Mouse (Mus musculus) hindbrain, postnatal 0 days (tissue): ENCODE results near the gene Cenpp. TPM values are rescaled to one million over a fixed set of nuclear protein-coding genes. Genes with fewer than 3 reads are reported as not detected.

Source experiments
- ATAC-seq: fragments of 200-750 bp; cut with Nextera tagmentation; 2 replicates; pipeline ENCODE4 v1.8.0; 2017; ENCODE audit warnings: mild to moderate bottlenecking, moderate TSS enrichment, moderate library complexity
- DNase-seq: peaks from one replicate; pipeline ENCODE4 v3.0.0-alpha.2; 2015; ENCODE audit warnings: low spot score
- H3K27ac ChIP-seq: fragments of 300-500 bp; sonication (generic); 2 replicates; pipeline ENCODE4 v1.5.1; 2014; ENCODE audit warnings: mild to moderate bottlenecking
- H3K27me3 ChIP-seq: fragments of 300-500 bp; sonication (generic); 2 replicates; pipeline ENCODE4 v1.6.1; 2014; ENCODE audit warnings: low read length, mixed read lengths; ENCODE audit not compliant: insufficient read depth
- H3K36me3 ChIP-seq: fragments of 300-500 bp; sonication (generic); 2 replicates; pipeline ENCODE4 v1.6.1; 2014; ENCODE audit warnings: low read length, mixed read lengths; ENCODE audit not compliant: insufficient read depth
- H3K4me1 ChIP-seq: fragments of 300-500 bp; sonication (generic); 2 replicates; pipeline ENCODE4 v1.6.1; 2014; ENCODE audit warnings: antibody characterized with exemption, low read length, mixed read lengths; ENCODE audit not compliant: insufficient read depth
- H3K4me2 ChIP-seq: fragments of 300-500 bp; sonication (generic); 2 replicates; pipeline ENCODE4 v1.6.1; 2014; ENCODE audit warnings: low read depth, mild to moderate bottlenecking, low read length, moderate library complexity, mixed read lengths
- H3K4me3 ChIP-seq: fragments of 300-500 bp; sonication (generic); 2 replicates; pipeline ENCODE4 v1.5.1; 2014; ENCODE audit warnings: low read length
- H3K9ac ChIP-seq: fragments of 300-500 bp; sonication (generic); replicated peaks from 2 replicates; pipeline ENCODE4 v1.6.1; 2014; ENCODE audit warnings: mild to moderate bottlenecking, low read length, moderate library complexity, mixed read lengths
- H3K9me3 ChIP-seq: fragments of 300-500 bp; sonication (generic); 2 replicates; pipeline ENCODE4 v1.6.1; 2016; ENCODE audit warnings: low read length, mixed read lengths
- CTCF ChIP-seq: IDR thresholded peaks from 2 replicates; pipeline ENCODE4 v1.5.1; 2016; ENCODE audit warnings: antibody characterized with exemption, control low read depth, low read depth
- WGBS: fragments of 180-500 bp; shearing (Covaris S2); extraction: QIAGEN DNeasy Blood & Tissue Kit; methylation state at CpG from one replicate; pipeline ENCODE4 v1.1.7; 2014; 5-methylcytosine and 5-hydroxymethylcytosine counted together
- polyA plus RNA-seq: library from polyadenylated mRNA; unstranded; fragments of >200 nt; fragmentation: Nextera tagmentation; extraction: Ambion mirVana; gene quantifications from 2 replicates; pipeline ENCODE4 v1.2.1, GENCODE M21; 2015
- total RNA-seq: library from RNA; depleted of rRNA; stranded (reverse); fragments of >200 nt; gene quantifications from 2 replicates; pipeline ENCODE4 v1.2.3, GENCODE M21; 2014

The Cenpp gene
- total and polyA plus RNA-seq, 2 experiments from 2014 or later = 5.5 to 9.7 TPM

DNA sequence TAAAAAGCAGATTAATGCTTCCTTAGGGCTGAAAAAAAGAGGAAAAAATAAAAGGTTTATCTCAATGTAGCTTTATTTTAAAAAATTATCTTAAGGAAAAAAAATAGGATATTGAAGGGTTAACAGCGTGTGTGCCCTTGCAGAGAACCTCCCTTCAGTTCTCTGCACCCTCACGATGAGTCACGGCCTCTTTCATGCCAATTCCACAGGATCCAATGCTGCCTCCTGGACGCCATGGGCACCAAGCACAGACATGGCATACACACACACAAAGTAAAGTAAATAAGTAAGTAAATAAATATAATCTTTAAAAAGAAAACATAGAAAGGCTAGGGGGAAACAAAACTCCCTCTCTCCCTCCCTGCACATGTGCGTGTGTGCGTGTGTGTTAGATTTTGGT, 9.9 kb downstream of the Cenpp start:
- no peak for ATAC-seq
- H3K9me3 ChIP-seq = no peaks in the 10 kb centered on the region
- no peaks in the 10 kb centered on the region for H3K4me1 ChIP-seq
- H3K4me2 ChIP-seq = no peak overlapping the region
- no peak overlapping the region for H3K9ac ChIP-seq
- 70% methylated on average over 6 of the region's 6 CpGs for WGBS
- TF ChIP-seq CTCF = no peak
- no peaks in the 10 kb centered on the region for H3K27me3 ChIP-seq
- DNase-seq = no peak
- no peak overlapping the region for H3K4me3 ChIP-seq
- H3K36me3 ChIP-seq = no peaks in the 10 kb centered on the region
- H3K27ac ChIP-seq = no peak overlapping the region

DNA sequence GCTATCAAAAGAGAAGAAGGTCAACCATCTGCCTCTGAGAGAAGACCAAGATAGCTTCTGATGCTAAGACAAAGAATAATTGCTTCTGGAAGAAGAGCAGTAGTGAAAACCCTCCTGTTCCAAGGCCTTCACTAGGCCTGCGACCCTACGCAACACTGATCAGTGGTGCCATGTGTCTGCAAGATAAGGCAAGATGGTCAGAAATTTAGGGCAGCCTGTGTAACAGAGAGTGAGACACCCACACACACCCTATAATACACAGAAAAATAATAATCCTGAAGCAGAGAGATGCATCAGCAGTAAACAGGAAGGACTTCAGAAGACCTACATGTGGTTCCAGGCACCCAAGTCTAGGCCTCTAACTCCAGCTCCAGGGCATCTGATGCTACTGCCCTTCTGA, 12.6 kb downstream of the Cenpp start:
- 97% methylated on average over 2 of the region's 2 CpGs for WGBS
- Histone ChIP-seq H3K27ac (no peak overlapping the region), H3K4me2 (no peak overlapping the region), H3K27me3 (no peaks in the 10 kb centered on the region), H3K9ac (no peak overlapping the region), H3K4me1 (no peaks in the 10 kb centered on the region), H3K9me3 (no peaks in the 10 kb centered on the region), H3K4me3 (no peak overlapping the region), H3K36me3 (no peaks in the 10 kb centered on the region)
- TF ChIP-seq CTCF = no peak
- no peak for DNase-seq
- ATAC-seq = no peak

DNA sequence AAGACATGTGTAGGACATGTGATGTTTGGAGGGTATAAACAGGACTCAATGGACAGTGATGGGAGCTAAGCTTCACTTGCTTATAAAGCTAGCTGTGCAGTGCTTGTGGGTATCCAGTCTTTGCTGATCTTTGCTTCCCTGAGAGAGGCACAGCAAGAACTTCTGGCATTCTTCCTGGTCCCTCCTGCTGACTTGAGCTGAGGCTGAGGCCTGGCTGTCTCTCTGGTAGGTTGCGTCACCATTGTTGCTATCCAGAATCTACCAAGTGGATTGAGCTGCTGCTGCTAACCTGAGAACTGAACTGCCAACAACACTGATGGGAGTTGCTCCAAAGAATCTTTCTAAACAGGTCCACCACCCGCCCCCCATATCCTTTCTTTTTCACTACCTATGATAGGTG, 23.5 kb downstream of the Cenpp start:
- H3K27me3 ChIP-seq = no peaks in the 10 kb centered on the region
- no peak overlapping the region for H3K4me3 ChIP-seq
- 83% methylated on average over 2 of the region's 2 CpGs for WGBS
- ATAC-seq (no peak), DNase-seq (no peak)
- no peak for TF ChIP-seq CTCF
- no peaks in the 10 kb centered on the region for H3K36me3 ChIP-seq
- no peak overlapping the region for H3K4me2 ChIP-seq
- H3K9ac ChIP-seq = no peak overlapping the region
- no peaks in the 10 kb centered on the region for H3K4me1 ChIP-seq
- no peaks in the 10 kb centered on the region for H3K9me3 ChIP-seq
- no peak overlapping the region for H3K27ac ChIP-seq

DNA sequence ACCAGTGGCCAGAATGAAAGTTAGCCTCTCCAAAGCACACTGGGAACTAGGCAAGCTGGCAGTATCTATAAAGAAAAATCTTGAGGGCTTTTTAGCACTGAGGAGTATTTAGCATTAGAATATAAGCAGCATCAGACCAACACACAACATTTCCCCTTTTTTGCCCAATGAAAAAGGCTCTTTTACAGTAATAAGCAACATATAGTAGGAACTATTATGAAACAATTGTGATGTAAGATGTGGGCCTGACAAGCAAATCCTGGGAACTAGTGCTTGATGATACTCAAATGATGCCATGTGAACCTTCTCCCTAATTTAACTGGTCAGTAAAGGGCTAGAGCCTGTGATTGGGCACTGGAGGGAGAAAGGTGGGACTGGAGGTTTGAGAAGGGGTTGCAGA, 24.4 kb downstream of the Cenpp start:
- ATAC-seq (no peak), DNase-seq (no peak)
- Histone ChIP-seq H3K4me3 (no peak overlapping the region), H3K9me3 (no peaks in the 10 kb centered on the region), H3K9ac (no peak overlapping the region), H3K4me1 (no peaks in the 10 kb centered on the region), H3K4me2 (no peak overlapping the region), H3K27ac (no peak overlapping the region), H3K36me3 (no peaks in the 10 kb centered on the region), H3K27me3 (no peaks in the 10 kb centered on the region)
- no peak for TF ChIP-seq CTCF

DNA sequence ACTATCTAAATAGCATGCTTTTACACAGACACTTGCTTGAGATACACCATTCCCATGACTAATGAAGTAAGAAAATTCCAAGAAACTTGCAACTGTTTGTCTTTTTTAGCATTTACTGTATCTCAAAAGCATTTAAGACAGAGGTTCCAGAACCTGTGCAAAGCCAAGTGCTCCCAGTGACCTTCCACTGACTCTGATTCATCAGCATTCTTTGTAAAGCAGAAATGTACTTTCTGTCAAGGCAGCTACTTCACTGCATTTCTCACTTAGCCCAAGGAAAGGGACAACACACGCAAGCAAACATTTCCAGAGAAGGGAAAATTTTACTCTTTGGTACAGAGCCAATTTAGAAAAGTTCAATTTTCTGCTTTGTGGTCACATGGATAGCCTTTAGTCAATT, 29.4 kb downstream of the Cenpp start:
- Histone ChIP-seq H3K27me3 (no peaks in the 10 kb centered on the region), H3K27ac (no peak overlapping the region), H3K36me3 (no peaks in the 10 kb centered on the region), H3K9me3 (no peaks in the 10 kb centered on the region), H3K9ac (no peak overlapping the region), H3K4me1 (no peaks in the 10 kb centered on the region), H3K4me3 (no peak overlapping the region), H3K4me2 (no peak overlapping the region)
- WGBS = 80% methylated on average over 1 of the region's 1 CpGs
- no peak for DNase-seq
- ATAC-seq = no peak
- TF ChIP-seq CTCF = no peak

DNA sequence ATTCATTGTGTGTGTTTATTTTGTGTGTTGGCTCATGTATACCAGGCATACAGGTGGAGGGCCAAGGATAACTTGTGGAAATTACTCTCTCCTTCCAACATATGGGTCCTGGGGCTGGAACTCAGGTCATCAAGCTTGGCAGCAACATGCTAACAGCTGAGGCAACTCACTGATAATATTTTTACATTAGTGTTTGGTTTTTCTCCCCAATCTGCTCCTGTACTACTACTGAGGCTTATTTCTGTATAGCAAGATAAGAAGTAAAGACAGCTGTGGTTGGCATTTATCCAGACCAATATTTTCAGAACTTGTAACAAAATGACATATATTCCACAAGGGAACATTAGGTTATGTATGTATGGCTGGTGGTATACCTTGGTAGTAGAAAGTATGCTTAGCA, 34.2 kb downstream of the Cenpp start:
- Histone ChIP-seq H3K27me3 (no peaks in the 10 kb centered on the region), H3K36me3 (no peaks in the 10 kb centered on the region), H3K9me3 (no peaks in the 10 kb centered on the region), H3K4me3 (no peak overlapping the region), H3K9ac (no peak overlapping the region), H3K4me1 (no peaks in the 10 kb centered on the region), H3K27ac (no peak overlapping the region), H3K4me2 (no peak overlapping the region)
- DNase-seq (no peak), ATAC-seq (no peak)
- TF ChIP-seq CTCF = no peak

DNA sequence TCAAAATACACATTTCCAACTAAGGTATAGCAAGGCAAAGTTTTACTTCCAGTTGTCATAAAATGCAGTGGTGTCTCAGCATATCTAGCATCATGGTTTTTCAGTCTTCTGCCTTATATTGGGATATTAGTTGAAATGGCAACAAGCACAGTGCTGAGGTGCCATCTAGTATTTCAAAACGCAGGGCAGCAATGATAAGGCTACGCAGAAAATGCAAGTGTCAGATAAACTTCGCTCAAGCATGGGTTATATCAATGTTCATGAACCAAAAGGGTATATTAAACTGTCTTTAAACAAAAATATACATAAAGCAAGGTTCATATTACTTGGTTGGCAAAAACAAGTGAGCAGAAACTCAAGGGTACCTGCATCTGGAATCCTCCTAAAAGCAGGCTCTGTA, 35.6 kb downstream of the Cenpp start:
- no peaks in the 10 kb centered on the region for H3K4me1 ChIP-seq
- no peak for ATAC-seq
- WGBS = 95% methylated on average over 3 of the region's 3 CpGs

More for the DNA sequence above, 35.6 kb downstream of the Cenpp start:
- no peaks in the 10 kb centered on the region for H3K27me3 ChIP-seq
- H3K9me3 ChIP-seq = no peaks in the 10 kb centered on the region
- no peak overlapping the region for H3K27ac ChIP-seq
- H3K36me3 ChIP-seq = no peaks in the 10 kb centered on the region
- no peak for DNase-seq
- no peak overlapping the region for H3K4me2 ChIP-seq
- no peak for TF ChIP-seq CTCF
- no peak overlapping the region for H3K4me3 ChIP-seq
- H3K9ac ChIP-seq = no peak overlapping the region
